Mouse (Mus musculus): ENCODE measurements at regions not wholly inside any gene's neighbourhood (a gene's known extent, or its start where the extent isn't known, plus 50 kb on each side); places are given as distances from the start of the nearest gene placed in this dataset.

DNA sequence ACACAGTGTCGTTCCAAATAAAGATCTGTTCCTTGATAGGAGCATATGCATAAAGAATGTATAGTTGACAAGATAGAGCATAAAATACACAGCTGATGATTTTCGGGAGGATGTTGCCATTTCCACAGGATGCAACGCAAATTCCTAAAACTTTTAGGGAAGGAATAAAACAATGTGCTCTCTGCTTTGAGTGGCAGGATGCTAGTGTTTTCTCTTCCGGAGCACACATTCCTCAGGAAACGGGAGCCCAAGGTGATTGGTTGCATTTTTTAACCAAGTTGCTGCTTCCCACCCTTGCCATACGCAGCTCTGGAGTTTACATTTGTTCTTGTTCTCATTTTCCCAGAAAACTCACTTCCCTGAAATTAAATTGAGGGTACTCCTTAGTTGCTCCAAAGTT lies 116.8 kb upstream of the Arhgap28 start:
- Histone ChIP-seq H3K79me2 (ENCODE audit: control insufficient read depth, insufficient read depth, low read length) (no peaks in the 10 kb centered on the region), H3K9ac (ENCODE audit: low read depth, low read length) (no peak overlapping the region), H3K4me3 (ENCODE audit: insufficient read depth, low read depth, low read length) (no peak overlapping the region), H3K4me1 (ENCODE audit: control insufficient read depth, insufficient read depth, low read length) (no peaks in the 10 kb centered on the region), H3K27ac (replicated peaks; ENCODE audit: insufficient read depth, low read depth, low read length) (no peak overlapping the region), H3K27me3 (ENCODE audit: control insufficient read depth, insufficient read depth, low read length) (no peaks in the 10 kb centered on the region), H3K36me3 (ENCODE audit: control insufficient read depth, insufficient read depth, low read length) (no peaks in the 10 kb centered on the region)
- 66% methylated on average over 6 of the region's 6 CpGs for WGBS
- TF ChIP-seq CTCF (IDR thresholded peaks at IDR 0.05; ENCODE audit: low read depth, low read length), result no peak
- no peak for TF ChIP-seq POLR2A (IDR thresholded peaks at IDR 0.05; ENCODE audit: extremely low read depth, insufficient read depth, low read length)
- no peak for DNase-seq (ENCODE audit: extremely low read depth, low read depth, low spot score)

DNA sequence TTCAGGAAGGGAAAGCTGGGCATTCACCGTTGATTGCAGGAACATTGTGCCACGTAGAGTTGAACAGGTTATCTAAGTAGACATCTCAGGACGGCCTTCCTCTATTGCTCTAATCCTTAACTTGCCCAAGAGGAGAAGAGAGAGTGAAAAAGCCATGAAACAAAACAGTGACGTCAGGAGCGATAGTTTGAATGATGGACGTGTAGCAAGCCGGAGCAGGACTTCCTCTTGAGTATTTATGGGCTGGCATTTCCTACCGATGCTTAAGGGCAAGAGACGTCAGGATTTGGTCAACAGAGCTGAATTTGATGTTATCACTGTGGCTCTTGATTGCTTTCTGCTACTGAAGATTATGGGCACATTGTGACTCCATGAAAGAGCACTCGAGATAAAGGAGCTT lies 130.5 kb upstream of the Arhgap28 start:
- Histone ChIP-seq H3K4me3 (ENCODE audit: insufficient read depth, low read depth, low read length) (no peak overlapping the region), H3K4me1 (ENCODE audit: control insufficient read depth, insufficient read depth, low read length) (no peaks in the 10 kb centered on the region), H3K27ac (replicated peaks; ENCODE audit: insufficient read depth, low read depth, low read length) (no peak overlapping the region), H3K36me3 (ENCODE audit: control insufficient read depth, insufficient read depth, low read length) (no peaks in the 10 kb centered on the region), H3K79me2 (ENCODE audit: control insufficient read depth, insufficient read depth, low read length) (no peaks in the 10 kb centered on the region), H3K27me3 (ENCODE audit: control insufficient read depth, insufficient read depth, low read length) (no peaks in the 10 kb centered on the region), H3K9ac (ENCODE audit: low read depth, low read length) (no peak overlapping the region)
- TF ChIP-seq CTCF (IDR thresholded peaks at IDR 0.05; ENCODE audit: low read depth, low read length) (no peak), POLR2A (IDR thresholded peaks at IDR 0.05; ENCODE audit: extremely low read depth, insufficient read depth, low read length) (no peak)
- 67% methylated on average over 10 of the region's 10 CpGs for WGBS
- no peak for DNase-seq (ENCODE audit: extremely low read depth, low read depth, low spot score)

DNA sequence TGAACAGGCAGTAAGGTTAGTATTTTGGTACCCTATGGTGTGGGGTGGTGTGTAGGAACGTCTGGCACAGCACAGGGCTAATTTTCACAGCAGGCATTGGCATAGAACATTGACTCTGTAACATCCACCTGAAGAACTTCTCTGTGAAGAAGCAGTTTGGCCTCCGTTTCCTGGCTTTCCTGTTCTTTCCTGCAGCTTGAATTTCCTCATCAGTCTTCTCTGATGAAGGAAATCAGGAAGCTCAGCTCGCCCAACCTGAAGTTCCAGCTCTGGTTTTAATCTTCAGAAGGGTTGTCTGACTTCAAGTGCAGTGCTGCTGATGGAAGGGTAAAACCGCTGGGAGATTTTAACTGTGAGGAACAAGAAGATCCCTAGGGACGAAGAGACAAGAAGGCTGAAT lies 131.5 kb upstream of the Arhgap28 start:
- H3K36me3 ChIP-seq (ENCODE audit: control insufficient read depth, insufficient read depth, low read length), result no peaks in the 10 kb centered on the region
- no peaks in the 10 kb centered on the region for H3K27me3 ChIP-seq (ENCODE audit: control insufficient read depth, insufficient read depth, low read length)
- DNase-seq (ENCODE audit: extremely low read depth, low read depth, low spot score), result no peak
- no peaks in the 10 kb centered on the region for H3K4me1 ChIP-seq (ENCODE audit: control insufficient read depth, insufficient read depth, low read length)
- 61% methylated on average over 5 of the region's 5 CpGs for WGBS
- TF ChIP-seq POLR2A (IDR thresholded peaks at IDR 0.05; ENCODE audit: extremely low read depth, insufficient read depth, low read length) (no peak), CTCF (IDR thresholded peaks at IDR 0.05; ENCODE audit: low read depth, low read length) (no peak)
- no peaks in the 10 kb centered on the region for H3K79me2 ChIP-seq (ENCODE audit: control insufficient read depth, insufficient read depth, low read length)
- no peak overlapping the region for H3K27ac ChIP-seq (replicated peaks; ENCODE audit: insufficient read depth, low read depth, low read length)
- H3K9ac ChIP-seq (ENCODE audit: low read depth, low read length), result no peak overlapping the region
- H3K4me3 ChIP-seq (ENCODE audit: insufficient read depth, low read depth, low read length), result no peak overlapping the region

DNA sequence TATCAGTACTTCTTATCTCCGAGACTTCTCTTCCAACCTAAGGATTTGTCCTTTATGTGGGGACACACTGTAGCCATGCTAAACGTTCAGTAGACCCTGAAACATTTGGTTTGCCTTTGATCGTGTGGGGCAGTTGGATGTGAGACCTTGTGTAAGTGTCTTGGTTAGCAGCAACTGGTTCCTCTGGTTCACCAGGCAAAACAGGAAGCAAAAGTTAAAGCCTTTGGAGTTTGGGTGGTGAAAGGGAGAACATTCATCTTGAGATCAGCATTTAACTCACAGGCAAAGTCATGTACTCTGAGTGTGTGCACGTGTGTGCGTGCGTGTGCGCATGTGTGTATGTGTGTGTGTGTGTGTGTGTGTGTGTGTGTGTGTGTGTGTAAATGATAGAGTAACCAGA lies 130.3 kb upstream of the L3mbtl4 start:
- no peaks in the 10 kb centered on the region for H3K27me3 ChIP-seq (ENCODE audit: control insufficient read depth, insufficient read depth, low read length)
- TF ChIP-seq POLR2A (IDR thresholded peaks at IDR 0.05; ENCODE audit: extremely low read depth, insufficient read depth, low read length) (no peak), CTCF (IDR thresholded peaks at IDR 0.05; ENCODE audit: low read depth, low read length) (no peak)
- no peak overlapping the region for H3K27ac ChIP-seq (replicated peaks; ENCODE audit: insufficient read depth, low read depth, low read length)
- H3K9ac ChIP-seq (ENCODE audit: low read depth, low read length), result no peak overlapping the region
- no peaks in the 10 kb centered on the region for H3K36me3 ChIP-seq (ENCODE audit: control insufficient read depth, insufficient read depth, low read length)
- DNase-seq (ENCODE audit: extremely low read depth, low read depth, low spot score), result no peak
- H3K4me1 ChIP-seq (ENCODE audit: control insufficient read depth, insufficient read depth, low read length), result no peaks in the 10 kb centered on the region
- H3K4me3 ChIP-seq (ENCODE audit: insufficient read depth, low read depth, low read length), result no peak overlapping the region
- no peaks in the 10 kb centered on the region for H3K79me2 ChIP-seq (ENCODE audit: control insufficient read depth, insufficient read depth, low read length)
- 85% methylated on average over 7 of the region's 7 CpGs for WGBS

DNA sequence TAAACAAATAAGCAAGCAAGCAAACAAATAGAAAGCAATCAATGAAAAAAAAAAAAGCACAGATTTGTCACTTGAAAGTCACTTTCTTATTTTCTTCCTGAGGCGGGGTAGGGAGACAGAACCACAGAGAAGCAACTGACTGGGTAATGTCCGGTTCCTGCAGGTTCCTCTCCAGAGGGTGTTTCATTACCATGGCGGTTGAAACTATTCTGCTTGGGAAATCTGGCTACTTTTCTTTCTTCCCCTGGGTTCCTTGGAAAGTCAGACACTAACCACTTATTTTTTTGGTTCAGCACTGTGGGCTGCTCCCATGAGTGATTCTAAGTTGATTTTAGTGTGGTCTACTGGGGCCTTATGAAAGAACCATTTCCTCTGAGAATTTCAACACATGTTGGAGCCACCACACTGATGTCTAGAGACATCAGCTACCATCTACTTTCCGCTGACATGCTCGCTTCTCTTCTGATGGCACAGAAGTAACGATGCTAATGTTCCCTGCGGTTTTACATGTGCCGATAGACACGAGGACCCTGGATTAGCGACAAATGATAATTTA lies 124.3 kb upstream of the L3mbtl4 start:
- DNase-seq (ENCODE audit: extremely low read depth, low read depth, low spot score), result no peak
- Histone ChIP-seq H3K4me3 (ENCODE audit: insufficient read depth, low read depth, low read length) (no peak overlapping the region), H3K36me3 (ENCODE audit: control insufficient read depth, insufficient read depth, low read length) (no peaks in the 10 kb centered on the region), H3K79me2 (ENCODE audit: control insufficient read depth, insufficient read depth, low read length) (no peaks in the 10 kb centered on the region), H3K27ac (replicated peaks; ENCODE audit: insufficient read depth, low read depth, low read length) (no peak overlapping the region), H3K27me3 (ENCODE audit: control insufficient read depth, insufficient read depth, low read length) (no peaks in the 10 kb centered on the region), H3K9ac (ENCODE audit: low read depth, low read length) (no peak overlapping the region), H3K4me1 (ENCODE audit: control insufficient read depth, insufficient read depth, low read length) (no peaks in the 10 kb centered on the region)
- TF ChIP-seq POLR2A (IDR thresholded peaks at IDR 0.05; ENCODE audit: extremely low read depth, insufficient read depth, low read length), result no peak
- no peak for TF ChIP-seq CTCF (IDR thresholded peaks at IDR 0.05; ENCODE audit: low read depth, low read length)
- WGBS, result 88% methylated on average over 10 of the region's 10 CpGs

DNA sequence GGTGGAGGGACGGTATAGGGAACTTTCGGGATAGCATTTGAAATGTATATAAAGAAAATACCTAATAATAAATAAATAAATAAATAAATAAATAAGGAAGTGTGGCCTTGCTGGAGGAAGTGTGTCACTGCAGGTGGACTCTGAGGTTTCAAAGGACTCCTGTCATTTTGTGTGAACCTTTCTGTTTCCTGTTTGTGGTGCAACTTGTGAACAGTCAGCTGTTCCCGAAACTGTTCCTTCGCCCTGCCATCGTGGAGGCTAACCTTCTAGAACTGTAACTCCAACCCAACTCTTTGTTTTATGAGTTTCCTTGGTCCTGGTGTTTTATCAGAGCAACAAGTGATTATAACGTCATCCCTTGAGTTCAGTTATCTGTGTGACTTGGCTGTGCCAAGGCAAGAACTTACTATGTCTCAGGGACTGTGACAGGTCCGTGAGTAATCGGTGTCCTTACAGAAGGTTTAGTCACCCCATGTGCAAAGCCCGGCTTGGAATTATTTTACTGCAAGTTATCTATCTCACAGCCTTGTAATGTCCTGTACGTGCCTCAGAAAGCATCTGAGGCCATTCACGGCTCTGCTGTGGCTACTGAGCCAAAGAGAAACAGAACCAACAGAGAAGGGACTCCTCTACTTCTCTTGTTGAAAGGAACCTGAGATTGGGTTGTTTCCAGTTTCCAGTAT lies 121.0 kb upstream of the L3mbtl4 start:
- 87% methylated on average over 11 of the region's 11 CpGs for WGBS
- Histone ChIP-seq H3K79me2 (ENCODE audit: control insufficient read depth, insufficient read depth, low read length) (no peaks in the 10 kb centered on the region), H3K36me3 (ENCODE audit: control insufficient read depth, insufficient read depth, low read length) (no peaks in the 10 kb centered on the region), H3K9ac (ENCODE audit: low read depth, low read length) (no peak overlapping the region), H3K27ac (replicated peaks; ENCODE audit: insufficient read depth, low read depth, low read length) (no peak overlapping the region), H3K4me1 (ENCODE audit: control insufficient read depth, insufficient read depth, low read length) (no peaks in the 10 kb centered on the region), H3K27me3 (ENCODE audit: control insufficient read depth, insufficient read depth, low read length) (no peaks in the 10 kb centered on the region), H3K4me3 (ENCODE audit: insufficient read depth, low read depth, low read length) (no peak overlapping the region)
- TF ChIP-seq CTCF (IDR thresholded peaks at IDR 0.05; ENCODE audit: low read depth, low read length) (no peak), POLR2A (IDR thresholded peaks at IDR 0.05; ENCODE audit: extremely low read depth, insufficient read depth, low read length) (no peak)
- no peak for DNase-seq (ENCODE audit: extremely low read depth, low read depth, low spot score)
